Mouse (Mus musculus): ENCODE results near the gene Plekha3.

DNA sequence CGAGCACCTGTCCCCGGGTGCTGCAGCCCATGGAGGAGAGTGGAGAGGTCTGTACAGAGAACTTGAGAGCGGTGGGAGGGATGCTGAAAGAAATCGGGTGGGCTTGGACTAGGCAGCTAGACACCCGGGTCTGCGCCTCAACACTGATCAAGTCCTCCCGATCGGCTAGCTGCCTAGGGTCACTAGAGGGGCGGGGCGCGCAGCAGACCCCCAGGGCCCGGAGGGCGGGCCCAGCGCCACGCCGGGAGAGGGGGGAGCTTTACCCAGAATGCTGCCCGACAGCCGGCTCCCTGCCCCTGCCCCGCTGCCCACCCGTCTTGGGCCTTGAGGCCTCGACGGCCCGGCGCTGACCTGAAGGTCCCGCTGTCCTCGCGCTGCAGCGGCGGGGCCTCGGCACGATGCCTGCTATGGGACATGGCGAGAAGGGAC is 27.6 kb upstream of the Plekha3 start:
- no peak for TF ChIP-seq CTCF (IDR thresholded peaks at IDR 0.05; ENCODE audit: low read depth, low read length)
- no peak for TF ChIP-seq GATA1 (IDR thresholded peaks at IDR 0.05; ENCODE audit: borderline replicate concordance, low read length)
- no peak for TF ChIP-seq TAL1 (conservative IDR thresholded peaks at IDR 0.05; ENCODE audit: low read depth, low read length)
